In genomic region chr15:83481236-83481780, GRCm38 (mm10) we compare ENCODE assay signal across 23 mouse cellular contexts. TPM values are rescaled to one million over a fixed set of nuclear protein-coding genes. Genes with fewer than 3 reads are reported as not detected.
DNase-seq lines count a peak whose midpoint lies in the region; ATAC-seq and TF ChIP-seq lines count a peak whose summit lies in the region.
"Had no signal": no experiment of that assay in that cellular context is flagged by ENCODE, and none has a peak within 500 bp of the region (broad histone marks: within the 10 kb centered on the region; RNA-seq: fewer than 3 reads in every experiment).

No protein-coding gene starts in this region.

- no peak overlapping the region for H3K9ac ChIP-seq in hindbrain, postnatal 0 days (replicated peaks; ENCODE audit: low read length)
- no peak overlapping the region for H3K9ac ChIP-seq in hindbrain, embryonic 16.5 days (ENCODE audit: low read depth, low read length)
- no peak overlapping the region for H3K9ac ChIP-seq in forebrain, embryonic 16.5 days (replicated peaks; ENCODE audit: low read depth, low read length)
- H3K9ac ChIP-seq in forebrain, postnatal 0 days, result no peak overlapping the region
- H3K9ac ChIP-seq: embryonic facial prominence, embryonic 12.5 days; forebrain, embryonic 12.5 days; hindbrain, embryonic 12.5 days; intestine, embryonic 15.5 days had no signal

- no peak overlapping the region for H3K27ac ChIP-seq in hindbrain, postnatal 0 days
- no peak overlapping the region for H3K27ac ChIP-seq in hindbrain, embryonic 16.5 days (ENCODE audit: low read depth, low read length)
- H3K27ac ChIP-seq in bone marrow, adult 2 months (ENCODE audit: control insufficient read depth, insufficient read depth, low read depth, low read length, poor library complexity), result no peak overlapping the region
- no peak overlapping the region for H3K27ac ChIP-seq in forebrain, embryonic 16.5 days (ENCODE audit: low read length)
- no peak overlapping the region for H3K27ac ChIP-seq in forebrain, postnatal 0 days (ENCODE audit: low read depth, low read length)
- H3K27ac ChIP-seq: embryonic facial prominence, embryonic 12.5 days; forebrain, embryonic 12.5 days; gastrocnemius, adult 2 months; heart, embryonic 10.5 days; hindbrain, embryonic 12.5 days; intestine, embryonic 15.5 days had no signal

- TF ChIP-seq CTCF in hindbrain, postnatal 0 days (IDR thresholded peaks at IDR 0.05; ENCODE audit: low read depth), result no peak
- TF ChIP-seq CTCF in bone marrow, adult 2 months (IDR thresholded peaks at IDR 0.05; ENCODE audit: control insufficient read depth, insufficient read depth, low read length), result peak; percentile 1; the same call in 1 of the 2 replicates
- no peak for TF ChIP-seq CTCF in forebrain, postnatal 0 days (IDR thresholded peaks at IDR 0.05; ENCODE audit: low read depth)

- H3K36me3 ChIP-seq in hindbrain, postnatal 0 days (ENCODE audit: insufficient read depth, low read length), result peaks cover 7% of the 10 kb centered on the region
- peaks cover 9% of the 10 kb centered on the region for H3K36me3 ChIP-seq in hindbrain, embryonic 16.5 days (ENCODE audit: control insufficient read depth, insufficient read depth, low read length)
- peaks cover 1% of the 10 kb centered on the region; the same call in 1 of the 2 replicates for H3K36me3 ChIP-seq in forebrain, embryonic 16.5 days (ENCODE audit: control insufficient read depth, insufficient read depth)
- H3K36me3 ChIP-seq in forebrain, postnatal 0 days (ENCODE audit: insufficient read depth), result peaks cover 21% of the 10 kb centered on the region
- H3K36me3 ChIP-seq: intestine, embryonic 15.5 days had no signal

- H3K4me2 ChIP-seq in hindbrain, postnatal 0 days (ENCODE audit: low read depth, low read length), result no peak overlapping the region
- no peak overlapping the region for H3K4me2 ChIP-seq in hindbrain, embryonic 16.5 days (ENCODE audit: low read length)
- no peak overlapping the region for H3K4me2 ChIP-seq in forebrain, embryonic 16.5 days (ENCODE audit: low read length)
- H3K4me2 ChIP-seq in forebrain, postnatal 0 days (ENCODE audit: low read depth), result no peak overlapping the region
- H3K4me2 ChIP-seq: embryonic facial prominence, embryonic 12.5 days; forebrain, embryonic 12.5 days; hindbrain, embryonic 12.5 days; intestine, embryonic 15.5 days had no signal

- no peaks in the 10 kb centered on the region for H3K4me1 ChIP-seq in hindbrain, postnatal 0 days (ENCODE audit: insufficient read depth, low read length)
- H3K4me1 ChIP-seq in hindbrain, embryonic 16.5 days (ENCODE audit: control insufficient read depth, insufficient read depth, low read depth, low read length), result no peaks in the 10 kb centered on the region
- H3K4me1 ChIP-seq in bone marrow, adult 2 months (ENCODE audit: control insufficient read depth, insufficient read depth, low read length), result no peaks in the 10 kb centered on the region; the same call in 1 of the 2 replicates
- no peaks in the 10 kb centered on the region for H3K4me1 ChIP-seq in forebrain, embryonic 16.5 days (replicated peaks; ENCODE audit: control insufficient read depth, insufficient read depth, low read length)
- no peaks in the 10 kb centered on the region for H3K4me1 ChIP-seq in forebrain, postnatal 0 days (ENCODE audit: insufficient read depth)
- H3K4me1 ChIP-seq: embryonic facial prominence, embryonic 12.5 days; forebrain, embryonic 12.5 days; hindbrain, embryonic 12.5 days; intestine, embryonic 15.5 days had no signal

- H3K9me3 ChIP-seq in hindbrain, postnatal 0 days (ENCODE audit: low read length), result no peaks in the 10 kb centered on the region
- no peaks in the 10 kb centered on the region for H3K9me3 ChIP-seq in hindbrain, embryonic 16.5 days (ENCODE audit: control insufficient read depth, low read length)
- no peaks in the 10 kb centered on the region for H3K9me3 ChIP-seq in forebrain, embryonic 16.5 days (ENCODE audit: control insufficient read depth, low read length)
- H3K9me3 ChIP-seq in forebrain, postnatal 0 days (ENCODE audit: low read length), result no peaks in the 10 kb centered on the region
- H3K9me3 ChIP-seq: embryonic facial prominence, embryonic 12.5 days; forebrain, embryonic 12.5 days; heart, embryonic 10.5 days; hindbrain, embryonic 12.5 days; intestine, embryonic 15.5 days had no signal

- 68% methylated on average over 10 of the region's 10 CpGs for WGBS in hindbrain, postnatal 0 days
- 73% methylated on average over 10 of the region's 10 CpGs for WGBS in hindbrain, embryonic 16.5 days
- WGBS in bone marrow, adult 2 months, result 68% methylated on average over 10 of the region's 10 CpGs
- WGBS in forebrain, embryonic 16.5 days, result 71% methylated on average over 10 of the region's 10 CpGs
- WGBS in forebrain, postnatal 0 days, result 69% methylated on average over 10 of the region's 10 CpGs

- no peak for DNase-seq in hindbrain, postnatal 0 days (ENCODE audit: low spot score)
- DNase-seq in 3134 (ENCODE audit: extremely low read depth, insufficient read length, low spot score) (peak; percentile 75), ES-CJ7 (ENCODE audit: low read depth, low spot score) (peak; percentile 35)
- DNase-seq in forebrain, postnatal 0 days, result no peak
- DNase-seq: adrenal gland, postnatal 10 days; cerebellum, adult 11-12 months; cerebellum, postnatal 10 days; embryo, embryonic 11 days; gastrocnemius, adult 2 months; gastrocnemius, postnatal 36 days; heart, adult 18-20 months; heart, postnatal 10 days; heart, postnatal 4 days had no signal

- H3K4me3 ChIP-seq in hindbrain, postnatal 0 days (ENCODE audit: low read length), result no peak overlapping the region
- no peak overlapping the region for H3K4me3 ChIP-seq in hindbrain, embryonic 16.5 days (ENCODE audit: low read length)
- H3K4me3 ChIP-seq in bone marrow, adult 2 months (replicated peaks; ENCODE audit: control insufficient read depth, low read depth, low read length), result no peak overlapping the region
- H3K4me3 ChIP-seq in forebrain, embryonic 16.5 days (replicated peaks; ENCODE audit: low read length), result no peak overlapping the region
- H3K4me3 ChIP-seq in forebrain, postnatal 0 days (ENCODE audit: low read depth, low read length), result no peak overlapping the region
- H3K4me3 ChIP-seq: embryonic facial prominence, embryonic 12.5 days; forebrain, embryonic 12.5 days; gastrocnemius, adult 2 months; heart, embryonic 10.5 days; hindbrain, embryonic 12.5 days; intestine, embryonic 15.5 days had no signal

- H3K27me3 ChIP-seq in hindbrain, postnatal 0 days (ENCODE audit: insufficient read depth, low read length), result no peaks in the 10 kb centered on the region
- no peaks in the 10 kb centered on the region for H3K27me3 ChIP-seq in hindbrain, embryonic 16.5 days (replicated peaks; ENCODE audit: control insufficient read depth, insufficient read depth, low read length)
- H3K27me3 ChIP-seq in forebrain, embryonic 16.5 days (replicated peaks; ENCODE audit: control insufficient read depth, insufficient read depth, low read length), result no peaks in the 10 kb centered on the region
- H3K27me3 ChIP-seq in forebrain, postnatal 0 days (ENCODE audit: insufficient read depth, low read length), result no peaks in the 10 kb centered on the region
- H3K27me3 ChIP-seq: embryonic facial prominence, embryonic 12.5 days; forebrain, embryonic 12.5 days; hindbrain, embryonic 12.5 days; intestine, embryonic 15.5 days had no signal

- 0 out of 2 replicates have a peak, but pooled peaks have one; percentile 8 for ATAC-seq in hindbrain, postnatal 0 days
- ATAC-seq in hindbrain, embryonic 16.5 days, result no peak
- ATAC-seq in forebrain, embryonic 16.5 days, result no peak
- ATAC-seq in forebrain, postnatal 0 days, result no peak
- ATAC-seq: CD4-positive, CD25-positive, alpha-beta regulatory T cell, adult 4 months; intestine, embryonic 15.5 days had no signal

- no peak for TF ChIP-seq POLR2A in bone marrow, adult 2 months (IDR thresholded peaks at IDR 0.05; ENCODE audit: borderline replicate concordance, control insufficient read depth, low read depth, low read length)

RNA-seq across cellular contexts. Expression of gene Pacsin2, which starts 16.9 kb away (rescaled TPM):
- total RNA-seq in hindbrain, postnatal 0 days (2014; rRNA removed), result 18.7 and 19.5 TPM in 2 replicates
- 19.3 and 20.0 TPM in 2 replicates for polyA plus RNA-seq in hindbrain, postnatal 0 days (2015; fragmentation: Nextera tagmentation; extraction: Ambion mirVana)
- polyA plus RNA-seq in hindbrain, embryonic 16.5 days (2015; fragmentation: Nextera tagmentation; extraction: Ambion mirVana), result 26.9 and 32.1 TPM in 2 replicates
- 47.6 and 48.2 TPM in 2 replicates for polyA plus RNA-seq in bone marrow, adult 2 months (2011; ENCODE audit: insufficient read depth, insufficient read length, low replicate concordance, missing spikeins)
- 19.8 and 20.0 TPM in 2 replicates for polyA plus RNA-seq in forebrain, embryonic 16.5 days (2015; fragmentation: Nextera tagmentation; extraction: Ambion mirVana)
- total RNA-seq in forebrain, postnatal 0 days (2014; rRNA removed), result 13.8 and 20.9 TPM in 2 replicates
- polyA plus RNA-seq in forebrain, postnatal 0 days (2015; fragmentation: Nextera tagmentation; extraction: Ambion mirVana), result 10.4 and 16.5 TPM in 2 replicates

RNA-seq across cellular contexts. Expression of gene Ttll1, which starts 29.4 kb away (rescaled TPM):
- 36.2 and 39.2 TPM in 2 replicates for total RNA-seq in hindbrain, postnatal 0 days (2014; rRNA removed)
- 91.9 and 104 TPM in 2 replicates for polyA plus RNA-seq in hindbrain, postnatal 0 days (2015; fragmentation: Nextera tagmentation; extraction: Ambion mirVana)
- 119 and 127 TPM in 2 replicates for polyA plus RNA-seq in hindbrain, embryonic 16.5 days (2015; fragmentation: Nextera tagmentation; extraction: Ambion mirVana)
- polyA plus RNA-seq in bone marrow, adult 2 months (2011; ENCODE audit: insufficient read depth, insufficient read length, low replicate concordance, missing spikeins), result 2.4 and 5.1 TPM in 2 replicates
- 107 and 114 TPM in 2 replicates for polyA plus RNA-seq in forebrain, embryonic 16.5 days (2015; fragmentation: Nextera tagmentation; extraction: Ambion mirVana)
- total RNA-seq in forebrain, postnatal 0 days (2014; rRNA removed), result 39.5 and 47.4 TPM in 2 replicates
- polyA plus RNA-seq in forebrain, postnatal 0 days (2015; fragmentation: Nextera tagmentation; extraction: Ambion mirVana), result 76.2 and 115 TPM in 2 replicates

RNA-seq across cellular contexts. Expression of gene Bik, which starts 45.4 kb away (rescaled TPM):
- 0.16 and 0.97 TPM in 2 replicates for total RNA-seq in hindbrain, postnatal 0 days (2014; rRNA removed)
- 0.68 and 1.3 TPM in 2 replicates for polyA plus RNA-seq in hindbrain, postnatal 0 days (2015; fragmentation: Nextera tagmentation; extraction: Ambion mirVana)
- 0.29 and 0.65 TPM in 2 replicates for polyA plus RNA-seq in hindbrain, embryonic 16.5 days (2015; fragmentation: Nextera tagmentation; extraction: Ambion mirVana)
- 3.3 and 4.9 TPM in 2 replicates for polyA plus RNA-seq in bone marrow, adult 2 months (2011; ENCODE audit: insufficient read depth, insufficient read length, low replicate concordance, missing spikeins)
- polyA plus RNA-seq in forebrain, embryonic 16.5 days (2015; fragmentation: Nextera tagmentation; extraction: Ambion mirVana), result 0.36 and 1.1 TPM in 2 replicates
- not detected in 2 replicates for total RNA-seq in forebrain, postnatal 0 days (2014; rRNA removed)
- 0.33 and 0.84 TPM in 2 replicates for polyA plus RNA-seq in forebrain, postnatal 0 days (2015; fragmentation: Nextera tagmentation; extraction: Ambion mirVana)
- total RNA-seq: common myeloid progenitor, adult 5-6 weeks had no signal

Comparison
In these comparisons a context has a peak if more than half of its experiments do, and no peak if none do; other contexts are left out.
1. DNase-seq: peak in 3134 (single experiment) and ES-CJ7 (single experiment); none in hindbrain, postnatal 0 days (single experiment) and forebrain, postnatal 0 days (single experiment).
2. RNA of gene Ttll1, which starts 29.4 kb away (polyA plus RNA-seq): 119 to 127 TPM in hindbrain, embryonic 16.5 days, 76.2 to 115 TPM in forebrain, postnatal 0 days, 107 to 114 TPM in forebrain, embryonic 16.5 days and 91.9 to 104 TPM in hindbrain, postnatal 0 days; 2.4 to 5.1 TPM in bone marrow, adult 2 months; every median in the first group is over 10 times any median in the second.